Mouse (Mus musculus): Measurements from ENCODE around the gene Arhgap25. TPM values are rescaled to one million over a fixed set of nuclear protein-coding genes. Genes with fewer than 3 reads are reported as not detected.
A peak's percentile ranks its signal among the peaks of the same experiment; 100 is the strongest.

Gene Arhgap25
- total and polyA plus RNA-seq, 3 experiments = 3.4 to 5.2 TPM; not detected in 1

GRCm38 (mm10) chr6:87542027-87542426, 9.0 kb upstream of the Arhgap25 start:
- H3K36me3 ChIP-seq (ENCODE audit: control insufficient read depth in 1 of 2, insufficient read depth in 2 of 2, low read length in 2 of 2) = peaks cover 0 to 23% of the 10 kb centered on the region in 2 experiments; a peak in 2 of 4 replicates
- H3K9me3 ChIP-seq (replicated peaks; ENCODE audit: insufficient read depth, low read length) = no peaks in the 10 kb centered on the region
- peak overlapping the region; percentile 17; the same call in 1 of the 2 replicates for H3K9ac ChIP-seq (ENCODE audit: control insufficient read depth, low read depth, low read length, poor library complexity, severe bottlenecking)
- peak overlapping the region; percentile 54; the same call in 1 of the 2 replicates for H3K27ac ChIP-seq (ENCODE audit: control insufficient read depth, low read depth, low read length)
- no peaks in the 10 kb centered on the region; a peak in 1 of 4 replicates for H3K27me3 ChIP-seq (ENCODE audit: control insufficient read depth in 1 of 2, insufficient read depth in 2 of 2, low read length in 2 of 2)
- peak; percentile 92 for DNase-seq (ENCODE audit: low read depth, low spot score)
- peaks cover 9 to 30% of the 10 kb centered on the region in 2 experiments for H3K4me1 ChIP-seq (ENCODE audit: control insufficient read depth in 1 of 2, insufficient read depth in 2 of 2, low read length in 2 of 2)
- peak overlapping the region in 1 of 2 experiments; percentile 35; a peak in 2 of 4 replicates for H3K4me3 ChIP-seq (ENCODE audit: control insufficient read depth in 1 of 2, insufficient read depth in 1 of 2, low read depth in 2 of 2, low read length in 2 of 2)
- TF ChIP-seq RCOR1 (IDR thresholded peaks at IDR 0.05; ENCODE audit: low read depth, low read length) (peak; percentile 99), POLR2AphosphoS5 (IDR thresholded peaks at IDR 0.05; ENCODE audit: borderline replicate concordance, low read depth, low read length) (no peak), KAT2A (conservative IDR thresholded peaks at IDR 0.05; ENCODE audit: low read depth, low read length) (0 out of 2 replicates have a peak, but pooled peaks have one; percentile 44), UBTF (IDR thresholded peaks at IDR 0.05; ENCODE audit: borderline replicate concordance, insufficient read depth, low read depth, low read length) (no peak), TAL1 (IDR thresholded peaks at IDR 0.05; ENCODE audit: low read length) (peak; percentile 82), JUND (IDR thresholded peaks at IDR 0.05; ENCODE audit: low read depth, low read length) (no peak), MAFK (IDR thresholded peaks at IDR 0.05; ENCODE audit: borderline replicate concordance, low read depth, low read length) (peak; percentile 65; the same call in 1 of the 2 replicates), MYC (IDR thresholded peaks at IDR 0.05; ENCODE audit: low read depth, low read length) (peak; percentile 77), ELF1 (IDR thresholded peaks at IDR 0.05; ENCODE audit: low read depth, low read length) (peak; percentile 73), USF2 (IDR thresholded peaks at IDR 0.05; ENCODE audit: borderline replicate concordance in 1 of 2, insufficient read depth in 1 of 2, low read depth in 1 of 2, low read length in 2 of 2) (no peak), HCFC1 (IDR thresholded peaks at IDR 0.05; ENCODE audit: low read depth, low read length) (peak; percentile 52), MXI1 (IDR thresholded peaks at IDR 0.05; ENCODE audit: low read depth, low read length) (peak; percentile 54), ZC3H11A (IDR thresholded peaks at IDR 0.05; ENCODE audit: low read depth, low read length) (peak; percentile 19; the same call in 1 of the 2 replicates), BHLHE40 (IDR thresholded peaks at IDR 0.05; ENCODE audit: borderline replicate concordance, low read depth, low read length) (peak; percentile 69), NELFE (IDR thresholded peaks at IDR 0.05; ENCODE audit: low read depth, low read length) (0 out of 2 replicates have a peak, but pooled peaks have one; percentile 19), ETS1 (IDR thresholded peaks at IDR 0.05; ENCODE audit: low read depth, low read length) (peak; percentile 99), MAZ (IDR thresholded peaks at IDR 0.05; ENCODE audit: low read depth, low read length) (peak; percentile 73; the same call in 1 of the 2 replicates), CHD1 (IDR thresholded peaks at IDR 0.05; ENCODE audit: low read depth, low read length) (no peak), TCF12 (IDR thresholded peaks at IDR 0.05; ENCODE audit: low read depth, low read length) (peak; percentile 92), CTCF (IDR thresholded peaks at IDR 0.05 in 2 of 3, conservative IDR thresholded peaks at IDR 0.05 in 1 of 3; ENCODE audit: control insufficient read depth in 1 of 3, insufficient read depth in 1 of 3, low read depth in 2 of 3, low read length in 3 of 3, poor library complexity in 1 of 3, severe bottlenecking in 1 of 3) (no peak), MYB (IDR thresholded peaks at IDR 0.05; ENCODE audit: low read depth, low read length) (peak; percentile 69), CHD2 (IDR thresholded peaks at IDR 0.05; ENCODE audit: low read length) (peak; percentile 77), GATA1 (IDR thresholded peaks at IDR 0.05; ENCODE audit: low read depth, low read length) (peak; percentile 91), EP300 (IDR thresholded peaks at IDR 0.05; ENCODE audit: low read depth in 1 of 2, low read length in 2 of 2) (peak; percentile 85 to 90), E2F4 (IDR thresholded peaks at IDR 0.05; ENCODE audit: borderline replicate concordance, low read depth, low read length) (0 out of 2 replicates have a peak, but pooled peaks have one; percentile 62), ZKSCAN1 (IDR thresholded peaks at IDR 0.05; ENCODE audit: low read depth, low read length) (no peak; the same call in 1 of the 2 replicates), USF1 (IDR thresholded peaks at IDR 0.05; ENCODE audit: low read depth, low read length) (peak; percentile 45; the same call in 1 of the 2 replicates), NRF1 (IDR thresholded peaks at IDR 0.05; ENCODE audit: insufficient read depth, low read depth, low read length, poor library complexity, severe bottlenecking) (no peak), SIN3A (IDR thresholded peaks at IDR 0.05; ENCODE audit: low read length) (peak; percentile 81; the same call in 1 of the 2 replicates), MAX (IDR thresholded peaks at IDR 0.05; ENCODE audit: low read length) (peak; percentile 74)
- no peaks in the 10 kb centered on the region for H3K79me2 ChIP-seq (ENCODE audit: control insufficient read depth, insufficient read depth, low read length, poor library complexity)

Data from MEL (cell line).